Mouse (Mus musculus): ENCODE measurements around the gene Ccer2.
A peak's percentile ranks its signal among the peaks of the same experiment; 100 is the strongest.

The Ccer2 gene

GRCm38 (mm10) chr7:28790066-28790806 lies 34.3 kb downstream of the Ccer2 start:
- DNase-seq (ENCODE audit: low read depth, low spot score) = peak; percentile 57

GRCm38 (mm10) chr7:28791706-28792105 lies 35.7 kb downstream of the Ccer2 start:
- peak; percentile 84 for DNase-seq (ENCODE audit: low read depth, low spot score)

- DNase-seq (ENCODE audit: low read depth, low spot score) = peak; percentile 66
These were observed 36.6 kb downstream of the Ccer2 start for GRCm38 (mm10) chr7:28792391-28793185.

GRCm38 (mm10) chr7:28793834-28794233 lies 37.9 kb downstream of the Ccer2 start:
- peak; percentile 74 for DNase-seq (ENCODE audit: low read depth, low spot score)

GRCm38 (mm10) chr7:28794496-28794895 lies 38.5 kb downstream of the Ccer2 start:
- DNase-seq (ENCODE audit: low read depth, low spot score) = no peak

- peak; percentile 82 for DNase-seq (ENCODE audit: low read depth, low spot score)
These were observed 39.9 kb downstream of the Ccer2 start for GRCm38 (mm10) chr7:28795832-28796231.

- DNase-seq (ENCODE audit: low read depth, low spot score) = peak; percentile 91
These were observed 40.6 kb downstream of the Ccer2 start for GRCm38 (mm10) chr7:28796562-28796975.

- no peak for DNase-seq (ENCODE audit: low read depth, low spot score)
These were observed 44.0 kb downstream of the Ccer2 start for GRCm38 (mm10) chr7:28799994-28800393.

- peak; percentile 62 for DNase-seq (ENCODE audit: low read depth, low spot score)
These were observed 45.5 kb downstream of the Ccer2 start for GRCm38 (mm10) chr7:28801451-28801850.

GRCm38 (mm10) chr7:28801901-28802670 lies 46.1 kb downstream of the Ccer2 start:
- DNase-seq (ENCODE audit: low read depth, low spot score) = peak; percentile 86

GRCm38 (mm10) chr7:28802846-28803588 lies 47.0 kb downstream of the Ccer2 start:
- DNase-seq (ENCODE audit: low read depth, low spot score) = peak; percentile 96

GRCm38 (mm10) chr7:28803756-28804155 lies 47.8 kb downstream of the Ccer2 start:
- no peak for DNase-seq (ENCODE audit: low read depth, low spot score)

GRCm38 (mm10) chr7:28806869-28807268 lies 50.9 kb downstream of the Ccer2 start:
- peak; percentile 67 for DNase-seq (ENCODE audit: low read depth, low spot score)

- DNase-seq (ENCODE audit: low read depth, low spot score) = no peak
These were observed 51.8 kb downstream of the Ccer2 start for GRCm38 (mm10) chr7:28807641-28808220.

GRCm38 (mm10) chr7:28808221-28808941 lies 52.4 kb downstream of the Ccer2 start, which contains the start of gene Hnrnpl:
TSS of gene Hnrnpl (plus strand) at chr7:28808541.
- DNase-seq (ENCODE audit: low read depth, low spot score) = peak; percentile 79
